Mouse (Mus musculus): ENCODE data around the gene Grip2. TPM values are rescaled to one million over a fixed set of nuclear protein-coding genes. Genes with fewer than 3 reads are reported as not detected.

Grip2 gene
- 4.5 and 4.9 TPM in 2 replicates for polyA plus RNA-seq (2015; fragmentation: Nextera tagmentation; extraction: Ambion mirVana)

- 30% methylated on average over 9 of the region's 11 CpGs for WGBS
Observed at GRCm38 (mm10) chr6:91827016-91827570, at the start of gene Grip2. Gene Grip2, minus strand, starts transcription at chr6:91827250.

GRCm38 (mm10) chr6:91872781-91873180 lies 45.7 kb upstream of the Grip2 start:
- Histone ChIP-seq H3K9ac (no peak overlapping the region), H3K4me3 (no peak overlapping the region), H3K27me3 (peaks cover 4% of the 10 kb centered on the region; the same call in 1 of the 2 replicates), H3K4me2 (no peak overlapping the region), H3K27ac (replicated peaks) (no peak overlapping the region), H3K4me1 (replicated peaks) (peaks cover 5% of the 10 kb centered on the region), H3K9me3 (no peaks in the 10 kb centered on the region), H3K36me3 (no peaks in the 10 kb centered on the region)
- ATAC-seq (ENCODE audit: low read depth), result no peak
- 44% methylated on average over 2 of the region's 2 CpGs for WGBS

More at GRCm38 (mm10) chr6:91827016-91827570, at the start of gene Grip2:
- H3K36me3 ChIP-seq, result 0 out of 2 replicates have a peak, but pooled peaks cover 5% of the 10 kb centered on the region
- no peaks in the 10 kb centered on the region; the same call in 1 of the 2 replicates for H3K27me3 ChIP-seq
- peak; percentile 57; the same call in 1 of the 2 replicates for ATAC-seq (ENCODE audit: low read depth)
- H3K27ac ChIP-seq (replicated peaks), result peak within 1 kb of the TSS; percentile 43
- H3K9ac ChIP-seq, result no peak within 1 kb of the TSS
- no peaks in the 10 kb centered on the region for H3K9me3 ChIP-seq
- peaks cover 35% of the 10 kb centered on the region for H3K4me1 ChIP-seq (replicated peaks)
- no peak within 1 kb of the TSS for H3K4me3 ChIP-seq
- no peak within 1 kb of the TSS for H3K4me2 ChIP-seq

- Histone ChIP-seq H3K9ac (no peak overlapping the region), H3K27ac (replicated peaks) (no peak overlapping the region), H3K9me3 (no peaks in the 10 kb centered on the region), H3K4me2 (no peak overlapping the region), H3K4me1 (replicated peaks) (no peaks in the 10 kb centered on the region), H3K36me3 (no peaks in the 10 kb centered on the region), H3K27me3 (no peaks in the 10 kb centered on the region), H3K4me3 (no peak overlapping the region)
- 87% methylated on average over 5 of the region's 5 CpGs for WGBS
- no peak for ATAC-seq (ENCODE audit: low read depth)
Observed at GRCm38 (mm10) chr6:91868091-91868490, 41.0 kb upstream of the Grip2 start.

GRCm38 (mm10) chr6:91865601-91866000 lies 38.6 kb upstream of the Grip2 start:
- no peak for ATAC-seq (ENCODE audit: low read depth)
- no peaks in the 10 kb centered on the region for H3K36me3 ChIP-seq
- no peak overlapping the region for H3K4me3 ChIP-seq
- 85% methylated on average over 11 of the region's 11 CpGs for WGBS
- H3K4me1 ChIP-seq (replicated peaks), result no peaks in the 10 kb centered on the region
- no peak overlapping the region for H3K9ac ChIP-seq
- no peak overlapping the region for H3K4me2 ChIP-seq
- H3K9me3 ChIP-seq, result no peaks in the 10 kb centered on the region
- H3K27ac ChIP-seq (replicated peaks), result no peak overlapping the region
- no peaks in the 10 kb centered on the region for H3K27me3 ChIP-seq

GRCm38 (mm10) chr6:91864595-91864994 lies 37.5 kb upstream of the Grip2 start:
- Histone ChIP-seq H3K27me3 (no peaks in the 10 kb centered on the region), H3K4me1 (replicated peaks) (no peaks in the 10 kb centered on the region), H3K27ac (replicated peaks) (no peak overlapping the region), H3K9ac (no peak overlapping the region), H3K4me2 (no peak overlapping the region), H3K9me3 (no peaks in the 10 kb centered on the region; the same call in 1 of the 2 replicates), H3K4me3 (no peak overlapping the region), H3K36me3 (no peaks in the 10 kb centered on the region)
- WGBS, result 79% methylated on average over 5 of the region's 5 CpGs
- no peak for ATAC-seq (ENCODE audit: low read depth)

GRCm38 (mm10) chr6:91862848-91863247 lies 35.8 kb upstream of the Grip2 start:
- Histone ChIP-seq H3K4me2 (no peak overlapping the region), H3K27me3 (no peaks in the 10 kb centered on the region), H3K9ac (no peak overlapping the region), H3K4me3 (no peak overlapping the region), H3K9me3 (no peaks in the 10 kb centered on the region; the same call in 1 of the 2 replicates), H3K4me1 (replicated peaks) (no peaks in the 10 kb centered on the region), H3K27ac (replicated peaks) (no peak overlapping the region), H3K36me3 (no peaks in the 10 kb centered on the region)
- ATAC-seq (ENCODE audit: low read depth), result no peak

GRCm38 (mm10) chr6:91858339-91858738 lies 31.3 kb upstream of the Grip2 start:
- no peak overlapping the region for H3K27ac ChIP-seq (replicated peaks)
- ATAC-seq (ENCODE audit: low read depth), result no peak
- no peak overlapping the region for H3K4me2 ChIP-seq
- no peak overlapping the region for H3K9ac ChIP-seq
- H3K9me3 ChIP-seq, result no peaks in the 10 kb centered on the region; the same call in 1 of the 2 replicates
- H3K27me3 ChIP-seq, result no peaks in the 10 kb centered on the region
- 87% methylated on average over 5 of the region's 5 CpGs for WGBS
- H3K36me3 ChIP-seq, result no peaks in the 10 kb centered on the region
- H3K4me3 ChIP-seq, result no peak overlapping the region
- H3K4me1 ChIP-seq (replicated peaks), result no peaks in the 10 kb centered on the region

GRCm38 (mm10) chr6:91852550-91852949 lies 25.5 kb upstream of the Grip2 start:
- peak; percentile 74 for ATAC-seq (ENCODE audit: low read depth)
- Histone ChIP-seq H3K4me2 (no peak overlapping the region), H3K27ac (replicated peaks) (no peak overlapping the region), H3K4me3 (no peak overlapping the region), H3K36me3 (no peaks in the 10 kb centered on the region), H3K9me3 (no peaks in the 10 kb centered on the region), H3K9ac (no peak overlapping the region), H3K4me1 (replicated peaks) (peaks cover 5% of the 10 kb centered on the region; the same call in 1 of the 2 replicates), H3K27me3 (no peaks in the 10 kb centered on the region)
- 10% methylated on average over 2 of the region's 2 CpGs for WGBS

- peaks cover 53% of the 10 kb centered on the region for H3K27me3 ChIP-seq
- no peaks in the 10 kb centered on the region for H3K36me3 ChIP-seq
- peak overlapping the region; percentile 61 for H3K4me3 ChIP-seq
- WGBS, result 4% methylated on average over 55 of the region's 69 CpGs
- peaks cover 66% of the 10 kb centered on the region for H3K4me1 ChIP-seq (replicated peaks)
- peak; percentile 12; the same call in 1 of the 2 replicates for ATAC-seq (ENCODE audit: low read depth)
- peak overlapping the region; percentile 74; the same call in 1 of the 2 replicates for H3K27ac ChIP-seq (replicated peaks)
- no peaks in the 10 kb centered on the region for H3K9me3 ChIP-seq
- peak overlapping the region; percentile 82 for H3K9ac ChIP-seq
- peak overlapping the region; percentile 85 for H3K4me2 ChIP-seq
Observed at GRCm38 (mm10) chr6:91843628-91844153, 16.6 kb upstream of the Grip2 start.

- Histone ChIP-seq H3K27ac (replicated peaks) (peak overlapping the region; percentile 74; the same call in 1 of the 2 replicates), H3K9ac (peak overlapping the region; percentile 82), H3K4me3 (peak overlapping the region; percentile 61), H3K9me3 (no peaks in the 10 kb centered on the region), H3K4me1 (replicated peaks) (peaks cover 72% of the 10 kb centered on the region), H3K27me3 (peaks cover 53% of the 10 kb centered on the region), H3K36me3 (no peaks in the 10 kb centered on the region), H3K4me2 (peak overlapping the region; percentile 85)
- ATAC-seq (ENCODE audit: low read depth), result 0 out of 2 replicates have a peak, but pooled peaks have one; percentile 4
- 2% methylated on average over 46 of the region's 46 CpGs for WGBS
Observed at GRCm38 (mm10) chr6:91842897-91843627, 16.0 kb upstream of the Grip2 start.

- no peaks in the 10 kb centered on the region for H3K36me3 ChIP-seq
- WGBS, result 3% methylated on average over 23 of the region's 23 CpGs
- peak overlapping the region; percentile 30 for H3K4me3 ChIP-seq
- peak overlapping the region; percentile 94 for H3K27ac ChIP-seq (replicated peaks)
- H3K9ac ChIP-seq, result peak overlapping the region; percentile 57
- no peaks in the 10 kb centered on the region for H3K9me3 ChIP-seq
- ATAC-seq (ENCODE audit: low read depth), result peak; percentile 90
- peaks cover 67% of the 10 kb centered on the region for H3K4me1 ChIP-seq (replicated peaks)
- H3K27me3 ChIP-seq, result peaks cover 25% of the 10 kb centered on the region
- peak overlapping the region; percentile 52 for H3K4me2 ChIP-seq
Observed at GRCm38 (mm10) chr6:91839010-91839871, 12.2 kb upstream of the Grip2 start.

Data from neural tube, embryonic 13.5 days (tissue).